Mouse (Mus musculus) bone marrow, adult 2 months (tissue): ENCODE results near the gene Tnfrsf25.

Experiments used
- CTCF ChIP-seq: fragments of 200-500 bp; IDR thresholded peaks from 2 replicates; pipeline ENCODE4 v1.5.1; 2011; ENCODE audit warnings: low read length, control low read depth; ENCODE audit not compliant: control insufficient read depth, insufficient read depth
- POLR2A ChIP-seq: fragments of 200-500 bp; IDR thresholded peaks from 2 replicates; pipeline ENCODE4 v1.6.1; 2011; ENCODE audit warnings: low read depth, mild to moderate bottlenecking, control low read depth, low read length, borderline replicate concordance; ENCODE audit not compliant: control insufficient read depth

GRCm38 (mm10) chr4:152155019-152155418 lies 39.3 kb downstream of the Tnfrsf25 start:
- TF ChIP-seq POLR2A = no peak
- TF ChIP-seq CTCF = no peak
